Mouse (Mus musculus): ENCODE results near the gene Usp35.

DNA sequence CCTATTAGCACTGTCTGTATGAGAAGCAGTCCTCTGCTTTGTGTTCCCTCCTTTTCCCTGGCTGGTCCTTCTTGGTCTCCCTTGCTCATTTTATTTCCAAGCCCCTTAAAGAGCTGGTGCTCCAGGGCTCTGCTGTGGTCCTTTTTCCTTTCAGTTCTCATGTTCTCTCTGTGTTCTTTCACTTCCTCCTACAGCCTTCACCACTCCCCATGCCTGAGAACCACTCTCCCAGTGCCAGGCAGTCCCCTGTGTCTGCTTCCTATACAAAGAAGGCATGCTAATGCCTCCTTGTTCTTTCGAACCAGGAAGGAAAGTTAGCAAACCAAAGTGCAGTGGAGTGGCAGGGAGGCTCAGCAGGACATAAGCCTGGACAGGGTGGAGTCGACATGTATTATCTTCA, 44.1 kb upstream of the Usp35 start:
- no peak for TF ChIP-seq CTCF (IDR thresholded peaks at IDR 0.05; ENCODE audit: low read depth)
- no peak for TF ChIP-seq EP300 (IDR thresholded peaks at IDR 0.05; ENCODE audit: low read depth)
